Mouse (Mus musculus): ENCODE data around the gene Hs3st4.

The Hs3st4 gene

DNA sequence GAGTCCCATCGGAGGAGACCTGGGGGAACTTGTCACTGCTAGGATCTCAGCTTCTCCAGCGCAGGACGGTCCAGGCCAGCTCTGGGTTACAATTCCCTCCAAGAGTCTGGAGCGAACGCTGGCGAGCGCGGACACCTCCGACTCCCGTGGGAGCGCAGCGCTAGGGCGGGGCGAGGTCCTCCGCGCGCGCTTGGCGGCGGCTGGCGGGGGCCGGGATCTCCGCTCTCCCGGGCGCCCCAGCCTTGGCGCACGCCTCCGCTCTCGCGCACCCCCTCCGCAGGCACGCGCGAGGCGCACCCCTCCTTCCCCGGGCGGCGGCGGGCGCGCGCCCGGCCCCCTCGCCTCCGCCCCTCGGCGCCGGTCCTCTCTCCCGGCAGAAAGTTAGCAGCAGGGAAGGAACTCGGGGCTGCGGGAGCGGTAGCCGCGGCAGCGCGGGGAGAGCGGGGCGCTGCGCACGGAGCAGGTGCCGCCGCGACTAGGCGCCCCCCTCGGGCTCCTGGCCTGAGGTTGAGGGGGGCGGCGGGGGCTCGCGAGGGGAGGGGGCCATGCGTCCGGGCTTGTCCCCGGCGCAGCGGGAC lies at the start of gene Hs3st4:
TSS of gene Hs3st4 (plus strand) at position 409 of the 578 bp plus-strand sequence.
- in situ Hi-C loops (cut with MboI), result no loop called here

DNA sequence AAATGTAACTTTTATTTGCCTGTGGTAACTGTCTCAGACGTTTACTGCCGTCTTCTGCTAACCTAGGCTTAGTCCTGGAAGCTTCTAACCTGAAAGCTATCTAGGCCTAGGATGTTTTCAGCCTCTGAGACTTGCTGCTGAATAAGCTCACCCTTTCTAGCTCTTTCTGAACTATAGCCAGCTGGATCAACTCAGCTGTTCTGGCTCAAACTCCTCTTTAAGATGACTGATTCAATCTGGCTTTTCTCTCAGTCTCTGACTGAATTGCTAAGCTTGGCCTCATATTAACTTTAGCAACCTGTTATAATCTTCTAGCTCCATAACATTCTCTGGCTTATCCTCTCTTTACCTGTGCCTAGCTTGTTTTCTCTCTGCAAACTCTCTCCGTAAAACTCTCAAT lies 35.8 kb upstream of the Hs3st4 start:
- in situ Hi-C loops (cut with MboI), result no loop called here

DNA sequence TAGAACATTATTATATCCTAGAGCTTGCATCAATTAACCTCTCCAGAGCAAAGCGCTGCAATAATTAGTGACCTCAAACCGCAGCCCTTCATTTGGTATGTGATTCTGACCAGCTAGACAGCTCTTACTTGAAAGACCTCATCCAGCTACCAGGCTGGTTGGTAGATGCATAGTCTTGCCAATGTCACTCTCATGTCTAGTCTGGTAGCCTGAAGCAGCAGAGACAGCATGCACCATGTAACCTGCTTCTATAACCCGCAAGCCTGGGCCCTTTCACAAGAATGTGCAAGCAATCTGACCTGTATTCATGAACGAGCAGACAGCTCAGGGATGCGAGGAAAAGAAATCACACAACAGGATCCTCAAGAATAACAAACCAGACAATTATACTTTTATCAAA lies 19.6 kb upstream of the Hs3st4 start:
- in situ Hi-C loops (cut with MboI), result no loop called here

DNA sequence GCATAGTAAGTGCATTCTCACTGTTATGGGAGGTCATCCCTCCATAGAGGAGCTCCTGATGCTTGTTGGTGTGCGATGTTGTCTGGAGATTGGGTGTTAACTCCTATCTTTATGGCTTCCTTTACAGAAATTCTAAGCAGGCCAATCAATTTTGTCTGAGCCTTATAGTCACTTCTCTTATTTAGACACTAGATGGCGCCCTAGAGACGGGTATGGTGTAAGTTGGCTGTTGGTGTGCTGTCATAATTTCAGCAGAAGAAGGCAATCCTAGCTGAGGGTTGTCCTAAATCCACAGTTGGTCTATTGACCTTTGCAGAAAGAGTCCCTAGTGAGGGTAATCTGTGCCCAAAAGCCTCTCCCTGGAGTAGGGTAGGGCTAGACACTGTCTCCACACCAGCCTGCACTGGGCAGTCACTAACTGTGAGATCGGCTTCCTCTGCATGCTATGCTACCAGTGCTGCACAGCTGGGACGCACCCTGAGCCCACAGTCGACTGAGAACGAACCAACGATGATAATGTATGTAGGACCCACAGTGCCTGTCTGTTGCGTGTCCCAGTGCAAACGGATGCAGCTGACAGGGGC lies 18.0 kb upstream of the Hs3st4 start:
- in situ Hi-C loops (cut with MboI), result no loop called here

DNA sequence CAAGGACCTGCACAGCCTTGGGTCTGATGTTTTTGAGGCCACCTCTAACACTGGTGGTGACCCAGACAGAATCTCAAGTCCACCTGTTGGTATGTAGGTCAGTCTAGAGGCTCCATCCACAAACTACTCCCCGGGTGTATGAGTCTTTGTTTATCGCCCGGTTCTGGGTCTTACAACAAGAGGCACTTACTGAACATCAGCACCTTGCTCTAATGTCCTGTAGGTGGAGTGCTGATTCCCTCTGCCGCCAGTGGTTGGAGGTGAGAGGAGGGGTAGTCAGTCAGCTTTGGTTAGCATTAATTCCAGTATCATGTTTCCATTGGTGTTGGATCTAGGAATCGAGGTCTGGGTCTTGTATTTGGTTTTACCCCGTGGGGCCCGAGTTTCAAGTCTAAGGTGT lies 17.2 kb upstream of the Hs3st4 start:
- in situ Hi-C loops (cut with MboI), result no loop called here

DNA sequence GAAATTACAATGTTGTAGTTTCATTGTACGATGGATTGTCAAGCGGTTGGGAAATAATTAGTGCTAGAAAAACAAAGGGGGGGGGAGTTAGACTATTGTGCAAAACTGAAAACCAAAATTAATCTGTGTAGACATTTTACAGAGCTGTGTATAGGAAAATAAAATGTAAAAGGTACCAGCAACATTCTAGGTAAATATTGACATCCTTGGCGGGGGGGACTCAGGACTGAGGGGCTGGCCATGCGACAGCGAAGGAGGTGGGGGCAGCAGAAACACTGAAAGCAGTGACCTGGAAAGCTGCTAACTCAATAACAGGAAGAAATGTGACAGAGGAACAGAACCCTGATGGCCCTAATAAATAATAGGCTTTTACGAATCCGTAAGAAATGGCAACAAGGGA lies 7.2 kb upstream of the Hs3st4 start:
- in situ Hi-C loops (cut with MboI), result no loop called here

DNA sequence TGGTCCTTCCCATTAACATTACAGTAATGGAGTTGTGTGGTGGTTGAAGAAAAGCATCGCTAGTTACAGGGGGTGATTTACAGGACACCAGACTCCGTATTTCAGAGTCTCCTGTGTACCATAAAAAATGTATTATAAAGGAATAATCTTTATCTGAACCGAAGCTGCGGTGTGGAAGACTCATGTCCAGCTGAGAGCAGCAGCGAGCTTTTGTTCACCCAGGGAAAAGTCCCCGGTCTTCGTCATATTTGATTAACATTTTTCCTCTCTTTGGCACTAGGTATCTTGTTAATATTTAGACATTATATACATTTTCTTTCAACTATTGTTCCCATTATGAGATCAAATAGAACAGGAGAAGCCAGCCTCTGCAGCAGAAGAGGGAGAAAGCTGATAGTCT lies 1.2 kb upstream of the Hs3st4 start:
- in situ Hi-C loops (cut with MboI), result no loop called here

DNA sequence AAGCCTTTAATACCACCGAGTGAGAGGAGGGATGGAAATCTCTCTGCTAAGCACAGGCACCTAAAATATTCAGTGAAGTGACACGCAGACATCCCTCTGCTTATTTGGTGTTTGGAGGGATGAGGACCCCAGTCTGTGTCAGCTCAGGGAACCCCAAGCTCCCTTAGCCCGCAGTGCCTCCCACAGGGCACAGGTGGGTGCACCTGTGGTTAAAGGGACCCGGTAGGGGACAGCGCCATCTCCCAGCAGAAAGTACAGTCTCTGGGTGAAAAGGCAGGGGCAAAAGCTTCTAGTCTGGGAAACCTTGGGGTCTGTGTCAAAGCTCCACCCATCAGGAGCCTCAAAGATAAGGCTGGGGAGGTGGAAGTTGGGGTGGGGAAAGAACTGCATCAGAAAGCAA lies 659 bp upstream of the Hs3st4 start:
- in situ Hi-C loops (cut with MboI), result no loop called here

DNA sequence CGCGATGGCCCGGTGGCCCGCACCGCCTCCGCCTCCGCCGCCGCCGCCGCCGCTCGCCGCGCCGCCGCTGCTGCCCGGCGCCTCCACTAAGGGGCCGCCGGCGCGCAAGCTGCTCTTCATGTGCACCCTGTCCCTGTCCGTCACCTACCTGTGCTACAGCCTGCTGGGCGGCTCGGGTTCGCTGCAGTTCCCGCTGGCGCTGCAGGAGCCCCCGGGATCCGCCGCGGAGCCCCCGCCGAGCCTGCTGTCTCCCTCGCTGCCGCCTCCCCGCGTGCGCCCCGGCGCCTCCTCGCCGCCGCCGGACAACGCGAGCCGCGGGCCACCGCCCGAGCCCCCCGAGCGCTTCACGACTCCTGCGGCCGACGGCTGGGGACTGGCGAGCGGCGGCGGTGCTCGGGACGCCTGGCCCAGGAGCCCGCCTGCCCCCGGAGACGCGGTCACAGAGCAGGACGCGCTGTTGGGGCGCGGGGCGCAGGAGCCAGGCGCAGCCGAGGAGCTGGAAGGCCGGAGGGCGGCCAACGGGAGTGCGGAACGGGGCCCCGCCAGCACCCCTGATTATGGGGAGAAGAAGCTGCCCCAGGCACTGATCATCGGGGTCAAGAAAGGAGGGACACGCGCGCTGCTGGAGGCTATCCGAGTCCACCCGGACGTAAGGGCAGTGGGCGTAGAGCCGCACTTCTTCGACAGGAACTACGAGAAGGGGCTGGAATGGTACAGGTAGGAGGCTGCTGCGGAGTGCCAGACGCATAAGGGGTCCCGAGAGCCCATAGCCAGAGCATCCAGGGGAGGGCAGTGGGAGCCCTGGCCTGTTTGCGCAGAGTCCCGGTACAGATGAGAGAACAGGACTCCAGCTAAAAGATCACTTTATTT lies 743 bp downstream of the Hs3st4 start:
- in situ Hi-C loops (cut with MboI), result no loop called here

DNA sequence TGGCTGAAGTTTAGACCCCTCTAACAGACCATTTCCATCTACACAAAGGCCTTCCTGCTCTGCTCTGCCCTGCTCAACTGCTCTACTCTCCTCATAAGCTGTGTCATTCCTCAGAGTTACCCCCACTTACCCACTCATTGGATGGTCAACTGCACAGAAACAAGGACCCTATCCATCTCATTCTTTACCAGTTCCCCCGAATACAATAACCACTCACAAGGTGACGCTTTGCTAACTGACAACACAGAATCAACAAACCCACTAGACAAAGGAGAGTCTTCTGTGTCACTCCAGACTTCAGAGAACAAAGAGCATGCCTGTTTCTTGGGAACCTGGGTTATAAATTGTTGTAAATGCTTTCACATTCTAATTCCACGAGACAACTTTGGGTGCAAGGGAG lies 9.5 kb downstream of the Hs3st4 start:
- in situ Hi-C loops (cut with MboI), result no loop called here

DNA sequence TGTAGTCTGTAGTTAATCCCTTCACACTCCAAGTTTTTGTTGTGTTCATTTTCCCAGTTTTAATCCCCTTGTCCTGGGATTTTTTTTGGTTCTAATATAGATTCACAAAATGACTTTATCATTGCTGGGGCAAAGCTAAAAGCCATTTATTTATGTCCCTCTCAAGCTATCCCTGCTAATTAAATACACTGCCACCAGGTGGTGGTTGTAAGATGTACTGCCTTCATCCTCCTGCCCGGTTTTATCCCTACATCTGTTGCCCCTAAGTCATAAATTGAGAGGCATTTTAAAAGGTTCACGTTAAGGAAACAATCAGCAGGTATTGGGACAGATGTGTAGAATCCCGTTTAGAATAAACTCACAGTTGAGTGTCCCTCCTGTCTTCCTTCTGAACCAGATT lies 14.6 kb downstream of the Hs3st4 start:
- in situ Hi-C loops (cut with MboI), result no loop called here

DNA sequence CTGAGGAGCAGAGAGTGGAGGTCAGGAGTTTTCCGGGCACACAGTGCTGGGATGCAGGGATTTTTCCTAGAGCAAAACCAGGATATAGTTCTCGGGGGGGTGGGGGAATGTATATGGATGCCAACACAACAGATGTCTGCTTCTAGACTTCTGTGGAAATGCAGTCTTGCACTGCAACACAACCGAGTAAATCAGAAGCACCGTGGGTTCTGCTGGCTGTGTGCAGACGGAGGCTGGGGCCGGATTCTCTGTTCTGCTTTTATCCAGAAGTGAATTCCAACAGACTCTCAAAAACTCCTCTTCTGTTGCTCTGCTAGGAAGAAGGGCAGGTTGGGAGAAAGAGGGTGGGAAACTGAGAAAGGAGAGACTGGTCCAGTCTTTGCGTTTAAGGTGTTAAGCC lies 15.9 kb downstream of the Hs3st4 start:
- in situ Hi-C loops (cut with MboI), result no loop called here

DNA sequence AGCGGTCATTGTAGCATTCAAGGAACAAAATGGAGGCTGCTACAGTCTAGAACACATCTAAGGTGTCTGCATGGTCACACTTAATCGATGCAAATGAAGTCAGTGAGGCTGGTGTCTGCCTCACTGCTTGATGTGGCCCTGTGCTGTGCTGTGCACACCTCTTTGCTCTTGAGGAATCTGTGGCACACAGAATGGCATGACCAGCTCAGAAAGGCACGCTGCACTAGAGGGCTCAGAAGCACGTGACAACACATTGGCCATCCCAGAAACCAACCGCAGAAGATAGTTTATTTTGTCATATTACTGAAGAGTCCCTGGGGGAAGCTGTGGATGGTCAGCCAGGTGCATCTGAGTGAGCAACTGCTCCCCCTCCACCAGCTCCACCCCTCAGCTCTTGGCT lies 44.2 kb downstream of the Hs3st4 start:
- in situ Hi-C loops (cut with MboI), result no loop called here

DNA sequence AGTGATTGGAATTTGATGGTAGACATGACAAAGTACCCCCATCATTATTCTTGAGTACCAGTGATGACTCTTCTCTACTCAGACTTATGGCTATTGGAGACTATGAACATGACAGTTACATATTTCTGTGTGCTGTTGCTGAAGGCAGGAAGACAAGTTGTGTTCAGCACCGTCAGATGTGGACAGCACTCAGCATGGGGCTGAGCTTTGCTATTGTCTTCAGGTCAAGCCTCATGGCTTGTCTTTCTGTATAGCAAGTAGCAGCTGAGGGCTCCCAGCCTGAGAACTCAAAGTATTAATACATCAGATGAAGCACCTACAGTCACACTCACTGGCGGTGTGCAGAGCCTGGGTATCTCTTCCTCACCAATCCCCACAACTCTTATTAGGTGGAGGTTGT lies 49.6 kb downstream of the Hs3st4 start:
- in situ Hi-C loops (cut with MboI), result no loop called here

DNA sequence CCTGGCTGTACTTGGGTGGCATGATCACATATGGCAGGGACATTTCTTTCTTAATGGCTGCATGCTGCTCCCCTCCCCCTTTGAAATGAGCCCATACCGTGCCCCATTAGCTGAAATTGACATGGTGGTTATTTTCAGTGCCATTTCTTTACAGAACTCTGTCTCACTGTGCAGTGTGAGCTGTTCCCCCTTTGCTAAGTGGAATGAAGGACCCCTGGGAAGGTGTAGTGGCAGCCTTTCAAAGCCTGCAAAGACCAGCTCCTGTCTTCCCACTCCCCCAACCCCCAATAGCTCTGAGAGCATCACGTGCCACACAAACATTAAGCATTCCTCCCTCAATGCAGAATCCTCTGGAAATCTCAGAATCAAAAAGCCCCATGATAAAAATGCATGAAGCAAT lies 50.7 kb downstream of the Hs3st4 start:
- in situ Hi-C loops (cut with MboI), result no loop called here

DNA sequence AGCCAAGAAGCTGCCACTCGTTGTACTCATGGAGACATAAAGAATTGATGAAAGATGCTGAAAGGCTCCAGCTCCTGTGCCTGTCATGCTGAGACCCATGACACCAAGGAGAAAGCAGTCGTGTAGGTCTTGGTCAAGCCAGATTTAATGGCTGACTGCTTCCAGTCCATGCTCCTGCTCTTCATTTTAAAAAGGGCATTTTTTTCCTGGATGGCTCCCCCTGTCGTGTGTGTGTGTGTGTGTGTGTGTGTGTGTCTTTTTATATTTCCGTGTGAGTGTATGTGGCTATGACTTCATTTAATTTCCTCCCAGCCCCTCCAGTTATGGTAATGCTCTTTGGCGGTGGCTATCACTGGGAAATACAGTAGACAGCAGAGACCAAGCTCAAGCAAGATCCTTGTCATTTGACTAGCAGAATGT lies 54.6 kb downstream of the Hs3st4 start:
- in situ Hi-C loops (cut with MboI), result no loop called here

DNA sequence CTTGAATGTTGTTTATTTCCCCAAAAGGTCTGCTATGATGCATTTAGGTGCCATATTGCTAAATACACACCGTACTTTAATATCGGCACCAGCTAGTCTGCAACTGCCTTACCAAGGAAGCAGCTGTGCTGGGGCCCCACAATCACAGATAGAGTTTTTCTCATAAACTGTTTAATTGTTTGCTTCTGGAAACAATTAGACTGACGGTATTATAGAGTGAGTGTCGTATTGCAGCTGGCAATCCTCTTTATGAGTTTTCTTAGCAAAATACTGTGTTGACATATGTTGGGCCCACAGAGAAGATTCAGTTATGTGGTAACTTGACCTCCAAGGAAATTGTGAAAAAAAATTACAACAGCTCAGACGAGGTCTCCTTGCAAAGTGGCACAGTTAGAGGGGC lies 56.5 kb downstream of the Hs3st4 start:
- in situ Hi-C loops (cut with MboI), result no loop called here

DNA sequence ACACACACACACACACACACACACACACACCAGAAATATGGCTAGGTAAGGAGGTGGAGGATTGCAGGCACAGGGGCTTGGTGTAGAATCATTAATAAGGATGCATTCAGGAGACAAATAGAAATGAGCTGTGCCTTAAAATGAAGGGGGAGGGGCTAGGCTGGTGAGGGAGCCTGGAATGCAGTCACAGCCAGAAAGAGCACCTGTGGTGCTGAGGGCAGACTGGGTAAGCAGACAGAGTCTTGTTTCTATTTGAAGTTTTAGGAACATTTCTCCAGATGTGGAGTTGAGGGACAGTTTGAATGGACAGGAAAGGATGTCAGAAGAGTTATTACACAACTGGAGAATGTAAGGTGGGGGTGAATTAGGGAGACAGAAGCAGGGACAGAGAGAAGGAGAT lies 64.7 kb downstream of the Hs3st4 start:
- in situ Hi-C loops (cut with MboI), result no loop called here

DNA sequence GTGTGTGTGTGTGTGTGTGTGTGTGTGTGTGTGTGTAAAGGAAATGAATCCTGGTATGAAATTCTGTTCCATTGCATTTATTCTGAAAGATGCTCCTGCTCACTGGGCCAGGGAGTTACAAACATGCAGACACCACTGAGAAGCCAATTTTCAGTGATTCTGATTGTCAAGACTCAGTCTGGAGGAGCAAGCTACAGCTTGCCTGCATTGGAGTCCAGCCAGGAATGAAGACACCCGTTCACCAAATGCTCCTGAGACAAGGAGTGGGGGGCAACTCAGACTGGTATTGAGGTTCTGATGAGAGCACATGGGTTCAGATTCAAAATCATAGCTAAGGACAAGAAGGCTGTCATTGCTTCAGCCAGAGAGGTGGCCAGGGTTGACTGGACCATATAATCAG lies 66.3 kb downstream of the Hs3st4 start:
- in situ Hi-C loops (cut with MboI), result no loop called here

DNA sequence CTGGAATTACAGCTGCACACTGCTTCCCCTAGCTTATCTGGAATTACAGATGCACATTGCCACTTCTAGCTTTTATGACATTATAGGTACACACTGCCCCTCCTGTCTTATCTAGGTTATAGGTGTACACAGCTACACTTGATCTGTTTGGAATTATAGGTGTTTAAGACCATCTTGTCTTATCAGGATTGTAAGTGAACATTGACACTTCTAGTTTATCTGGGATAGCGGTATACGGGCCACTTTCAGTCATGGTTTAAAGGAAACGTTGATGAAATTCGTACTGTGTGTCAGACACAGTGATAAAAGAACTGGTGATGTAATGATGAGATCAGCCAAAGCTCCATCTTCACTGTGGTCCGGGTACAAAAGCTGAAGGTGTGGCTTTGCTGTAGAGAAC lies 67.8 kb downstream of the Hs3st4 start:
- in situ Hi-C loops (cut with MboI), result no loop called here

DNA sequence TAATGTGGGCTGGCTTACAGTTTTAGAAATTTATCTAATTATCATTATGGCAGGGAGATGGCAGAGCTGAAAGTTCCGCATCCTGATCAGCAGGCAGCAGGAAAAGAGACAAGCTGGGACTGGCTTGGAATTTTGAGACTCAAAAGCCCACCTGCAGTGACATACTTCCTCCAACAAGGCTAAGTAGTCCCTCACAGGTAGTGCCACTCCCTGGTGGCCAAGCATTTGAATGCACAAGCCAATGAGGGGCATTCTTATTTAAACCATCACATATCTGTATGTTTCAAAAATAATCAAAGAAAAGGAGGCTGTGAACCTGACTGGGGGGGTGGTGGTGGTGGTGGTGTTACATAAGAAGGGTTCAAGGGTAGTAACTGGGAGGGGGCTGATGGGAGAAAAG lies 101.1 kb downstream of the Hs3st4 start:
- in situ Hi-C loops (cut with MboI), result no loop called here

DNA sequence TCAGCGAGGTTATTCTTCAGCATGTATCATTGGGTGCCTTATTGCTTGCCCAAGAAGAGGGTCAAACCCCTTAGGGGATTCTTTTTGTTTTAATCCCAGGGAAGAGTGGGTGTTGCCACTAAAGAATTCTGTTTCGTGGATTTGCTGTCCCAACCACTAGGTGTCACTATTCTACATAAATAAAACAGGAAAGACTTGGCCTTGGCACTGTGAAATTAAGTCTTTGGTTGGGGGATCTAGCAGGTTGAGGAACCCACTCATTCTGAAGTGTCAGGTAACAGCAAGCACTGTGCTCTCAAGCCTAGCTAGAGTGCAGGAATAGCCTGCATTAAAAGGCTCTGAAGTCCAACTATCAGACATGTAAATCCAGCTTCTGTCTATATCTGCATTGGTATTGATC lies 146.3 kb downstream of the Hs3st4 start:
- in situ Hi-C loops (cut with MboI), result no loop called here

DNA sequence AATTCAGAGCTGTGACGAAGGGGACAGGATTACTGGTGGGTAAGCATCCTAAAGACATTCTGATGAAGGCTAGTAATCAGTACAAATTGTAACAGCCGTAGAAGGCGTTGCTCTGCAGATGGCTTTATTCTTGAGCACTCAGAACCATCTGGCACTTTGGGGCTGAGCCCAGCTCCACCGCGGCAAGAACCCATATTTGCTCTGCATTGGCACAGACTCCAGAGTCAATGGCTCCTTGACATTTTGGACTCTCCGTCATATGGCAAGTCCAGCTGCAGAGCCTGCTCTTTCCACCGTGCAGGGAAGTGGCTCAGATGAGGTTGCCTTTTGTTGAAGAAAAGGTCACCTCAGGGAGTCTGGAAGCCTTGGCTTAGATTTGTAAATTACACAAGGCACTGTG lies 148.6 kb downstream of the Hs3st4 start:
- in situ Hi-C loops (cut with MboI), result no loop called here
